Mouse (Mus musculus) spleen, postnatal 14 days (tissue): Measurements from ENCODE around the gene Lsp1.

ENCODE experiments used
- DNase-seq, 2 experiments: peaks; one replicate each; pipeline ENCODE4 v3.0.0; 2021 to 2022; ENCODE audit warnings: low spot score in 2 of 2

The Lsp1 gene

DNA sequence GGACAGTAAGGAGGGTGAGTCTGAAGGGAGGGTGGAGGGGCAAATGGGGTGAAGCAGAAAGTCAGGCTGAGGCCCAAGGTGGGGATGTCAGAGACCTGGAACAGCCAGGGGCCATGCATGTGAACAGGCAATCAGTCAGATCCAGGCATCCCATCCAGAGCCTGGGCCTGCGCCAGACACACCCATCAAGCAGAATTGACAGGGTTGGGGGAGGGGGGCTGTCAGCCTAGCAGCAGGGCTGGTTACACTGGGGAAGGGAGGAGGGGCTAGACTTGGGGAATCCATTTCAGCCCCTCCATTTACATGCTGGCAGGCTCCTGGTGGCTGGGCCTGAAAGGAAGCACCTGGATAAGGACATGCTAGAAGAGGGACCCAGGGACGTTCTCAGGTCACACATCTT, 45.3 kb downstream of the Lsp1 start:
- no peak for DNase-seq

DNA sequence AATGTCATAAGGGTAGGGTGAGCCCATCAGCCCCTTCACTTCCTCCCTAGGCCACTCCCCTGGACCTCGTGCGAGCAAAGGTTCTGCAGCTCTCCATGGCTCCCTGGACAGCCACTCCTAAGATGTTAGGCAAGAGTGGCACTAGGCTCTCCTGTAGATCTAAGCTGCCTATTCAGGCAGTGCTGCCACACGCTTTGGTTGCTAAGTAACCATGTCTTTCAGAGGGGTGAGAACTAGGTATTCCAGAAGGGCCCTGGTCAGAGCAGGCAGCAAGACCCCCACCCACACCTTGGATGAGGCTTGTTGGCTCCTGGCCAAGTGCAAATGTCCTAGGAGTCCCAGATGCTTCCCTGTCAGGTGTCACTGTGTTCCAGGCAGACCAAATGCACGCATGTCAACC, 45.9 kb downstream of the Lsp1 start:
- no peak for DNase-seq

DNA sequence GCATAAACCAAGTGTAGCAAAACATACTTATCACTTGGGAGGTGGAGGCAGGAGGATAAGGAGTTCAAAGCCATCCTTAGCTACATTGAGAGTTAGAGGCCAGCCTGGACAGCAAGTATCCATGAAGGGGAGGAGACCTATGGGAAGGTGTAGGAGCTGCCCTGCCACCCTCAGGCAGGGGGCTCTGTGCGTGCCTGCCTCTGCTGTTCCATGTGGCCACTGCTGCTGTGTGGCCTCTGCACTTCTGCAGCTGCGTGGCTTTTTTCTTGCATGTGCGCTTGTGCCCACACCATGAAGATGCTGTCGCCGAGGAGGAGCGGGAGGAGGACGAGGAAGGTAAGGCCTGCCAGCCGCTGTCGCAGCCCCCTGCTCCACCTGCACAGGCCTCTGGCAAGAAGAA, 46.8 kb downstream of the Lsp1 start:
- DNase-seq, result no peak

DNA sequence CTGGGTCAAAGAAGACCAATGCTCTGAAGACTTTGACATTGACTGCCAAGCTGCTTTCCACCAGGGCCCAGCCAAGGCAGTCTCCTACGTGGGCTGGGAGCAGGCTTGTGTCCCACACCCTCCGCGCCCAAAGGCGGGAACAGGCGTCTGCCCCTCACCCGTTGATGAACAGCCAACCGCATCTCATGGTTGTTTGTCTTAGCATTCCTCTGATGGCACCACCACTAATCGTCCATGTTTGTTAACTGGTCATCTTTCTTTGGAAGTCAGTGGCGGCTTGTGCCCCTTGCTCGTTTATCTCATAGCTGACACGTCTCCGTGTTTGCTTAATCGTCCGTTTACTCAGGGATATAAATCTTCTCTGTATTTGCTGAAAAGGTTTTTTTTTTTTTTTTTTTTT, 48.9 kb downstream of the Lsp1 start:
- DNase-seq, result no peak

DNA sequence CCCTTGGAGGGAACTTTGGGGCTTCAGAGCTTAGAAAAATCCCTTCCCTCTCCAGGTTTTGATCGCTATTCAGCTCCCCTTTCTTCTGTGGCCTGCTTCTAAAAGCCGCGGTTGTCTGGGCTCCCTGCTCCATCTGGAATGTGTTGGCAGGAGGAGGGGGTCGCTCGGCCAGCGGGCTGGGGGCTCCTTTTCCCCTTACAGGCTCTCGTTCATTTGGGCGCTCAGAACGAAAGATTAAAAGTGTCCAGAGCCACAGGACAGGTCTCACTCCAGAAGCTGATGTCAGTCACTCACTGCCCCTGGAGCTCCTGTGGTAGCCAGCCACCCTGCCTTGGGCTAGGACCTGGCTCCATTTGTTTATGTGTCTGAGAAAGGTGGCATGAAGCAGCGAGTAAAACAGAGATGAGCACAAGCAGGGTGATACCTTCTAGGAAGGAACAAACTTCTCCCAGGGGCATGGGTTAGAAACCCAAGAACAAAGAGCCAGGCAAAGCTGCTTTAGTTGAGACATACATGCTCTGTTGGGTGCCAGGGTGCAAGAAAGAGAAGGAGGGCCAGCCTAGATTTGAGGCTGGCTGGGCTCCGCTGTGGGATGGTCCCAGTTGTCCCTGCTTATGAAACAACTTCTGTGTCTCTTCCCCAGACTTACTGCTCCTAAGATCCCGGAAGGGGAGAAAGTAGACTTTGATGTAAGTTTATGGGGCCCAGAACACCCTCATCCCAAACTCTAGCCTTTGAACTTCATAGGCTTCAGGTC, 49.6 kb downstream of the Lsp1 start:
- DNase-seq, result no peak

DNA sequence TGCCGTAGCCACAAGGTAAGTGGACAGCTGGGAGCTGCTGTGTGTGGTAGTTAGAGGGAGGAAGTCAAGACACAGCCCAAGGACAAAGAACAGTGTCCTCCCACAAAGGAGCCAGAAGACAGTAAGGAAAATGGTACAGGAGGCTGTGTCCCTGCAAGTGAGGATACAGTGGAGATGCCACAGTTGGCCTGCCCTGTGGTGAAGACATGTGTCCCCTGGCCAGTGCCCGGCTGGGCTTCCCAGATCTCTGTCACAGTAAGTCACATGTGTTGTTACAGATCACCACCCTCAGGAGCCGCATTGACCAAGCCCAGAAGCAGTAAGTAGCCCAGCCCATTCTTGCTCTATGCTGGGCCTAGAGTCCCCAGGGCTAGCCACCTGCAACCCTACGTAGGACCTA, 53.4 kb downstream of the Lsp1 start:
- DNase-seq, result no peak

DNA sequence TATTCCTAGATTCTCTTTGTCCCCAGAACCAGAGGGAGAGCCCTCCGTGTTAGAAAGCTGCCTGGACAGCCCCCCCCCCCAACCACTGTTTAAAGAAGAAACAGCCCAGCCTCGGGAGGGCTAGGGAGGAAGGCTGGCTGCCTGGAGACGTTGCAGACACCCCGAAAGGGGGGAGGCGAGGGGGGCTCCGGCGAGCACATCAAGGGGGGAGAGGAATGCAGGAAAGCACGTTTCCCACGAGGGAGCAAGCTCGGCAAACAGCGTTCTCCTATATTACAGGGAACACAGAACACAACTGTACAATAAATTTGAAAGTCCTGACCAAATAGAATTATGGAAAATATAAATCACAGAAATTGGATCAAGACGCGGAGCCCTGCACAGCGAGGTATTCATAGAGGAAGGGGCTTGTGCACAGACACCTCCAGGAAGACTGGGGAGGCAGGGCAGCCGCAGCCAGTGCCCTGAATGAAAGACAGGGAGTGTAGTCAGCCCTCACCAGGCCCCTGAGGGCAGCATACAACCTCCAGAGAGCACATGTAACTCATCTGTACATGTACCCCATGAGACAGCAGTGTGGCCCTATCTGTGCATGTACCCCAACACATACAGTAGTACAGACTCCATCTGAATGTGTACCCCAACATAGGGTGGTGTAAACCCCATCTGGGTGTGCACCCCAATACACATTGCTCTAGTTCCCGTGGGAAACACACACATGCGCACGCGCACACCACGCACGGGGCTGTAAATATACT, 55.8 kb downstream of the Lsp1 start:
- no peak for DNase-seq

DNA sequence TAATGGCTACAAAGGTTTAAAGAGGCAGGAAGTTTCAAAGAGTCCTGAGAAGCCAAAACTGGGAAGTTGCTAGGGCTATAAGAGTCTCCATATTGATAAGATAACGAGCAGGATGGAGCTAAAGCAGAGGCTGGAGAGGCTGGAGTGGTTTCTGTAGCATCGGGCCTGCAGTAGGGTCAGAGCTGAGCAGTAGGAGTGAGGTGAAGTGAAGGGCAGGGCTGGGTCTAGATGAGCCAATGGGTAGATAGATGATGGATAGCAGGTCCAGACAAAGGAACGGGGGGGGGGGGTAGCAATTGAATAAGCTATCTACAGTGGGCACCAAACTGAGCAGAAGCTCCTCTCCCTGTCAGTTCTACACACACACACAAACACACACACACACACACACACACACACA, 56.9 kb downstream of the Lsp1 start:
- no peak for DNase-seq

DNA sequence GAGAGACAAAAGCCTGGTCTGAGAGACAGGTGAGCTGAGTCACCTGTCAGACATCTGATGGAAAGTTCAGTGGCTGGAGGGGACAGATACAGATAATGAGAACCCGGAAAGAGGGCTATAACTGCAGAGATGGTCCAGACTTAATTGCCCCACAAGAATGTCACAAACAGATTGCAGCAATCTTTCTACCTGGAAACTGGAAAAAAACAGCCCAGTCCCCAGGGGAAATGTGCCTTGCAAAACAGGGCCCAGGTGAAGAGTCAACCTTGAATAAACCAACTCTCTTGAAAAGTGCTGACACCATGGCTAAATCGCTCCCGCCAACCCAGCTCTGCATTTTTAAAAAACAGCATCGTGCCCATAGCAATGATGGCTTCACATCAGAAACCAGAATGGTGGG, 59.7 kb downstream of the Lsp1 start:
- no peak for DNase-seq

DNA sequence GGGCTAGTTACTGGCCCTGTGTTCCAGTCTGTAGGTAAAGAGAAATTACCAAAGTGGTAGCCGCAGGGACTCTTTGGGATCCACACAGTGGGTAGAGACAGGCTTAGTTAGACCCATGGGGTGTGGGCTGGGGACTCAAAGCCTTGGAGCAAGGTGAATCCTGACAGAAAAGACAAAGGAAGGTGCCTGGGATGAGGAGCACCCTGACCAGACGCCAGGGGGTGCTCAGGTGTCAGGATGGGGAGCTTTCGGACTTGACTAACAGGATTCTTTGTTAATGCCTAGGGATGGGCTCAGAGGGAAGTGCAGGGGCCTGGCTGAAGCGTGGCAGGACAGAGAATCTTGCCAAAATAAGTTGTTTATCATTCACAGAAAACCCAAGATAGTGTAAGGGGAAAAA, 61.7 kb downstream of the Lsp1 start:
- no peak for DNase-seq

DNA sequence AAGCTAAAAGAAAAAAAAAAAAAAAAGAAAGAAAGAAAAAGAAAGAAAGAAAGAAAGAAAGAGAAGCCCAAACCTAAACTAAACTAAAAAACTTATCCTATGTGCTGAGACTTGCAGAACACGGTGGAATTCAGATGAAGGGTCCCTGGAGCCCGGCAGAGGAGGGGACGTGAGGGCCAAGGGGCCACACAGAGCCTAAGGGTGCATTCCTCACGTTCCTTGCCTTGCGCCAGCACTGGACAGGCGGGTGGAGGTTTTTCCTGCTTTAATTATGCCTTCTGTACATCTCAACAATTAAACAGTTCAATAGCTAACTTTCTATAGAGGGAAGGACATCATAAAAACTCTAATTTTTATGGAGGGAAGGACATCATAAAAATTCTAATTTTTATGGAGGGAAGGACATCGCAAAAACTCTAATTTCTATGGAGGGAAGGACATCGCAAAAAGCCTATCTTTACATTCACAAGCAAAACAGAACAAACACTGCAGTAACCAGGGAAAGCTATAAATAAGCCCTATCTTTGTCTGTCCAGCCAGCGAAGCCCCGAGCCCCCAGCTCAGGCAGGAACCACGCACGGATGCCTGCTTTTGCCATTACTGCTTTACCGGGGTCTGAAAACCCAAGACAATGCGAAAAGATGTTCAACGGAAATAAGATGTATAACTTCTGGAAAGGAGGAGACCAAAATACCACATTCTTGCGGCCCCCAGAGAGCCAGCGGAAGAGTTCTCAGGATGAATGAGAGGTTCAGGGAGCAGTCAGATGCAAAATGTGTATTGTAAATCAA, 62.8 kb downstream of the Lsp1 start:
- DNase-seq, result no peak

DNA sequence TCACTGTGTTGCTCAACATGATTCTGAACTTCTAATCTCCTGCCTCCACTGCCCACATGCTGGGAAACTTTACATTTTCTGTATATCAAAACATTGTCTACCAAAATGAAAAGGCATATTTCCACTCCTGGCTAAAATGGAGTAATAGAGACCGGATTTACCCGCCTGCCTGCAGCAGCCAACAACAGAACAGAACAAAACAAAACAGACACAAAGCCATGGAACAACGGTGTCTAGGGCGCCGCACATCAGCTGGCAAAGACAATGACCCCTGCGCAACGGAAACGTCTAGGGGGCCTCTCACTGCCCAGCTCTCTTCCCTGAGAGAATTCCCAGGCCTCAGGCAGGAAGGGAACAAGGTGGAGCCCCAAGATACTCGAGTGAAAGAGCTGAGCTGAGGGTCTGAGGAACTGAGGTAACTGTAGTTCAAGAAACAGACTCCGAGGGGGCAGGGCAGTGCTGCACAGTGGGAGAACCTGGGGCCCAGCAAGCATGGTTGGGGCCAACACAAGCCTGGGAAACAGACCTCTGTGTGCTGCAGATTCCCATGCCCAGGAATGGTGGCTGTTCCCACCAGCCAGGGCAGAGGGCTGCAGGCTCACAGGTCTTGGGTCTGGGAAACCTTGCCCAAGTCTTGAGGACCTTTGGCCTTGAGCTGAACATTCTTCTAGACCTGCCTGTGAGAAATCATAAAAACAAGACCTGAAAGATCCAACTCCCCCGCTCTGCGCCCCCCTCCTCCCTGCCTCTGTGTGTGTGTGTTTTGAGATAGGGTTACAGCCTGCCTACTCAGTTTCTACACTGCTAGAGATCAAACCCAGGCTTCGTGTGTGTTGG, 65.0 kb downstream of the Lsp1 start:
- DNase-seq, result no peak

DNA sequence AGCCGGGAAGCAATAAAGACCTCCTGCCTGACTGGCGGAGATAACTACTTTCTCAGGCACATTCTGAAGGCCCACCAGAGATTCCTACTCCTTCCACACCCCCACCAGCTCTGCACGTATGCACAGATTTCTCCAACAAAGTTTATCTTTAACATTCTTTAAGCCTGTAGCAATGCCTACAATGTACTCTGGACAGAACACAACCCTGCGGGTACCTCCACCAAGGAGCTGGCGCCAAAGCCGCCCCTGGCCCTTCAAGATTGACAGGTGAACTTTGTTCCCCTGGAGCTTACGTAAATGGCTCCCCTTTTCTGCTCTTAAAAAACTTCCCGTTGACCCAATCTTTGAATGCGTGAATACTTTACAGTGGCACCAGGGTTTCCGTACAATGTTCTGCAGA, 68.7 kb downstream of the Lsp1 start:
- DNase-seq, result no peak

DNA sequence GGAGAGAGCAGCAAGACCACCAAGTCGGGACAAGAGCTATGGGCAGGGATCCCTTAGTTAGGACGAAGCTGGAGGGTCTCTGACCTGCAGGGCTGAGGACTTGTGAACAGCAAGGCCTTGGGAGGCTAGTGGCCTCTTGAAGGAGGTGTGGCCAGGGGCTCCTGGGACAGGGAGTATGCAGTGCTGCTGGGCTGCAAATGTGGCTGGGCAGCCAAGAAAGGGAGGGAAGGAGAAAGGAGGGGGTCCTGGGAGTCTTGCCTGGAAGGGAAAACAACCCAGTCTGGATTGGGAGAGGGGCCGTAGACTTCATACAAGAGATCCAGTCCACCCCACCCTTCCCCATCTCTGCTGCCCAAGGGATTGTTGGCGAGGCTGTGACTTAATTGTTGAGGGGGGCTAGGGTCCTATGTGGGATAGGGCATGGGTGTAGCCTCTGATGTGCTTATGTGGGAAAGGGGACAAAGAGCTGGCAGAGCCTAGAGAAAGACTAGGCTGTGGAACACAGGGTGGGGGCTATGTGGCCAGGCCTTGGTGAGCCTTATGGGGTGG, 71.4 kb downstream of the Lsp1 start:
- DNase-seq, result no peak

DNA sequence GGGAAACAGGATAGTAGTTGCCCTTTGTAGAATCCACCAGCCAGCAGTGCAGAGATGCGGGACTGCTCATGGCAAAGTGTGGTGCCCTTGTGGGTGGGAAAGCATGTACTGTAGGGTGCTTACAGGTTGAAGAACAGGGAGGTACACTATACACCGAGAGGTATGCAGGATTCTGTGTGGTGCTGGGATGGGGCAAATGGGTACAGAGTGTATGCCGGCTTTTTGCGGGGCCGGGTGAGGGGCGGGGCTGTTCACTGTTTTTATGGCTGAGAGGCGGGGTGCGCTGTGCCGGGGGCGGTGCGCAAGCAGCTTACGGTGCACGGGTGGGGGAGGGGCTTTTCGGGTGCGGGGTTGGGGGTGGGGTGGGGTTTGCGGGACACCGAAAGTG, 72.1 kb downstream of the Lsp1 start, which contains the start of gene Mrpl23:
Mrpl23 (plus strand) TSS at position 16 of the 388 bp plus-strand sequence.
- DNase-seq, result no peak

DNA sequence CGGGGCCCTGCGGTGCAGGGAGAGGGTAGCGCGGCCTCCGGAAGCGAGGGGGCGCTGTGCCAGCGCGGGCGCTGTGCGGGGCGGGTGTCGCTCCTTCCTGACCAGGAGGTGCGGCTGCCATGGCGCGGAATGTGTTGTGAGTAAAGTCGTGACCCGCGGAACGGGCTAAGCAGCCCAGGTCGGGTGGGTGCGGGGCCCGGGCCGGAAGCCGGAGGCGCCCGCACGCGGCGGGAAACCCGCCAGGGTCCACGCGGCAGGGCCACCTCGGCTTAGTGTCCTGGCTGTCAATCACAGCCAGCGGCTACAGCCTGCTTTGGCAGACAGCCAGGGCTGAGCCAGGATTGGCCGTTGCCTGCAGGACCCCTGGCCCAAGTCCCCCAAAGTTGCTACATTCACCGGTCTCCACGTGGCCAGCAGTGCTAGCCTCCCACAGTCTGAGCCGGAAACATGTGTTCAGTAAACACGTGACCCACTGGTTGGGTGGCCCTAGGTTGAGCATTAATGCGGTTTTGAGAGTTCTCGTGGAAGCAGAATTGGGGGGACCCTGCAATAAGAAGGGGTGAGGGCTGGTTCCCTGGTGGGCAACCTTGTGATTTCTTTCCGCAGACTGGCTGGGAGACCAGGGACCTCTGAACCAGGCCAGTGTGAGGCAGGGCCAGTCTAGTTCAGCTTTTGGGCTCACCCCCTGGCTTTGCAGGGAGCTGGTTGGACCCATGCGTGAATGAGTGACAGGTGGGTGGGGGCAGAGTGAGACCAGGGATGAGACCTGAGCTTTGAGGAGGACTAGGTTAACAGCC, 72.6 kb downstream of the Lsp1 start:
- DNase-seq, result peak; percentile 67 to 84

DNA sequence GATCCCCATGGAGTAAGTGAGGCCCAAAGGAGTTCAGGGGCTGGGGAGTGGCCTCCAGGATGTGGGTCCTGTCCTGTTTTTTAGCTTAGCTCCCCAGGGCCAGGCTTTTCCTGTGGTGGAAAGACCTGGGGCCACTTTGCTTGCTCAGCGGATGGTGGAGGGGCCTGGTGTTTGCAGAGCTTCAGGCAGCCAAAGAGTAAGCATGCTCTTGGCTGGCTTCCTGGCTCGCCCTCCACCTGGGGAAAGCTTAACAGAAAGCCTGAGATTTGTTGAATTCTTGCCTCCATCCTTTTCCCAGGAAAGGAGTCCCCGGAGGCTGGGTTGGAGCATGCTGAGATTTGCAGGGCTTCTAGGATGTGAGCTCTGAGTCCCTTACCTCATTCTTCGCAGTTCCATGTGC, 74.5 kb downstream of the Lsp1 start:
- no peak for DNase-seq

DNA sequence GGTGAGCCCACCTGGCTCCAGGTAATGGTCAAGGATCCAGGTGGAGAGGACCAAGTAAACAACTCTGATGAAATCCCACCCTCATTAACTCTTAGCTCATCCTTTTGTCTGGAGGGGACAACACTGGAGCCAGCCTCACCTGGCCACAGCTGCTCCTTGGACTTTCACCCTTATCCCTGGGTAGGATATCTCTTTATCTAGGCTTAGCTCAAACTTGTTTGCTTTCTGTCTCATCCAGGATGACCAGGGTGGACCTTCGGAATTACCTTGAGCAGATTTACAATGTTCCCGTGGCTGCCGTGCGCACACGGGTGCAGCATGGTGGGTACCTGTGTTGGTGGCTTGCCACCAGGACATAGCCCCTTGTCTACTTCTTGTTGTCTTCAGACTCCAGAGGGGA, 75.2 kb downstream of the Lsp1 start:
- DNase-seq, result no peak

DNA sequence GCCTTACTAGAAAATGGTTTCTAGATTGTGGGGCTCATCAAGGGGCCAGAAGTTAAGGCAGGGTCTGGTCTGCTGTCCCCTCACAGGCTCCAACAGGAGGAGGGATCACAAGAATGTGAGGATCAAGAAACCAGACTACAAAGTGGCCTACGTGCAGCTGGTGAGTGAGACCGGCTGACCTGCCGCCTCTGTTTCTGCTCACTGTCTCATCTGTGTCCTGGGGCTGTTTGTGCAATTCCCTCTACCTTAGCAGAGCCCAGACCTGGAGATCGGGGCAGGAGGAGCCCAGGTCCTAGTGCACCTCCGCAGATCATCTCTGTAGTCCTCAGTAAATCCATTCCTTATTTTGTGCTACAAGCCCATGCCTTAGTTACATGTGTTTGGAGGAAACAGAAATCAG, 76.6 kb downstream of the Lsp1 start:
- DNase-seq, result no peak

DNA sequence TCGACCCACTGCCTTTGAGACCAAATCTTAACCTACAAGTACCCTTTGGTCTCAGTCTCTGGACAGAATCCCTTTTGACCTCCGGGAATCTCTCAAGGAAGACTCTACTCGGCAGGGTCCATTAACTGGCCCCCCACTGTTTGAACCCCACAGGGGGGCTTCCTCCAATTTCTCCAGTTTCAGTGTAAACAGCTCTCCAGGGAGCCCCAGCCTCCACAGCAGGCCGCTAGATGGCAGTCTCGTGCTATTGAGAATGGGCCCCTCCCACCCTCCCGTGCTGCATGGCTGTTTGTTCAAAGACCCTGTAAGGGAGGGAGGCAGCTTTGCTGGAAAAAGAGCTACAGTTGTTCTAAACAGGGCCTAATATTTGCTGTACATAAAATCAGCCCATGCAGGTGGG, 77.3 kb downstream of the Lsp1 start:
- DNase-seq, result peak; percentile 19 to 57

DNA sequence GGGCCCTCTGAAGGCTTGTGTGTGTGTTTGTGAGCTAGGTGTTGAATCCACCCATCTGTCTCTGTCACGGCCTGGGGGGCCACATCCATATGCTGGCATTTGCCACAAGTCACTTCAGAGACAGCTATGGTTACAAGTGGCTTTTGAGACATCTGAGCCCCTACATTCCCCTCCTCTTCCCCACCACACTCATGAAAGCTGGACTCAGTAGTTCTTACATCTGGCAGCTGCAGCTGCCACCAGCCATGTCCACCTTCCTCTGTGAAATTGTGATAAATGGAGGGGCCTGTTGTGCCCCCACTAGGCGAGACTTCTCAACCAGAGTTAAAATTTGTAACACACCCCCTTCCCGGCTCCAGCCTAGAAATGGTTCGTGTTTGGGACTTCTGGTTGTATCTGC, 77.7 kb downstream of the Lsp1 start:
- DNase-seq, result no peak
